Mouse (Mus musculus): ENCODE results near the gene Vnn3.

Gene Vnn3

GRCm38 (mm10) chr10:23892987-23893386 is 41.7 kb downstream of the Vnn3 start:
- no peak for DNase-seq (ENCODE audit: low spot score in 2 of 2)

GRCm38 (mm10) chr10:23894601-23895349 is 43.5 kb downstream of the Vnn3 start, which contains the start of gene Vnn1:
Gene Vnn1, plus strand, starts transcription at chr10:23894688.
- DNase-seq (ENCODE audit: low spot score in 2 of 2): no peak

GRCm38 (mm10) chr10:23895376-23895775 is 44.1 kb downstream of the Vnn3 start:
- no peak for DNase-seq (ENCODE audit: low spot score in 2 of 2)

- DNase-seq (ENCODE audit: low spot score in 2 of 2): no peak
These were observed 49.9 kb downstream of the Vnn3 start for GRCm38 (mm10) chr10:23901119-23901518.

GRCm38 (mm10) chr10:23905661-23906060 is 54.4 kb downstream of the Vnn3 start:
- DNase-seq (ENCODE audit: low spot score in 2 of 2): no peak
